Comparison of ENCODE assay signal across 8 mouse cellular contexts in genomic region chr1:151287451-151287850, GRCm38 (mm10). TPM values are rescaled to one million over a fixed set of nuclear protein-coding genes. Genes with fewer than 3 reads are reported as not detected.
DNase-seq lines count a peak whose midpoint lies in the region; ATAC-seq lines count a peak whose summit lies in the region.

No protein-coding gene starts in this region.

- H3K27me3 ChIP-seq in lung, embryonic 16.5 days (ENCODE audit: control insufficient read depth, insufficient read depth, low read depth, low read length): no peaks in the 10 kb centered on the region
- H3K27me3 ChIP-seq in stomach, embryonic 15.5 days (replicated peaks): no peaks in the 10 kb centered on the region

- H3K4me1 ChIP-seq in lung, embryonic 16.5 days (replicated peaks; ENCODE audit: control insufficient read depth, insufficient read depth, low read length): no peaks in the 10 kb centered on the region
- H3K4me1 ChIP-seq in stomach, embryonic 15.5 days: 0 out of 2 replicates have a peak, but pooled peaks cover 5% of the 10 kb centered on the region

- DNase-seq in right cerebral cortex, postnatal 10 days (ENCODE audit: low spot score in 2 of 2): peak; percentile 61 to 69
- DNase-seq in right cerebral cortex, postnatal 14 days: no peak
- peak; percentile 98 for DNase-seq in heart, adult 11 months
- peak; percentile 68 for DNase-seq in kidney, postnatal 14 days
- no peak for DNase-seq in MN1 (ENCODE audit: low spot score)
- no peak for DNase-seq in testis, postnatal 14 days (ENCODE audit: low spot score)

- H3K4me2 ChIP-seq in lung, embryonic 16.5 days (ENCODE audit: low read depth, low read length): no peak overlapping the region
- H3K4me2 ChIP-seq in stomach, embryonic 15.5 days: no peak overlapping the region

- ATAC-seq in lung, embryonic 16.5 days (ENCODE audit: low read depth): peak; percentile 80
- peak; percentile 27; the same call in 1 of the 2 replicates for ATAC-seq in stomach, embryonic 15.5 days (ENCODE audit: insufficient read depth, low FRiP score, low read depth)

- H3K4me3 ChIP-seq in lung, embryonic 16.5 days (ENCODE audit: low read length): no peak overlapping the region
- H3K4me3 ChIP-seq in stomach, embryonic 15.5 days (replicated peaks): no peak overlapping the region

- H3K9ac ChIP-seq in lung, embryonic 16.5 days (ENCODE audit: low read length): no peak overlapping the region
- H3K9ac ChIP-seq in stomach, embryonic 15.5 days: no peak overlapping the region

- H3K9me3 ChIP-seq in lung, embryonic 16.5 days (ENCODE audit: control insufficient read depth, low read length): no peaks in the 10 kb centered on the region
- H3K9me3 ChIP-seq in stomach, embryonic 15.5 days: no peaks in the 10 kb centered on the region

- no peaks in the 10 kb centered on the region for H3K36me3 ChIP-seq in lung, embryonic 16.5 days (ENCODE audit: control insufficient read depth, insufficient read depth, low read length)
- no peaks in the 10 kb centered on the region for H3K36me3 ChIP-seq in stomach, embryonic 15.5 days

- H3K27ac ChIP-seq in lung, embryonic 16.5 days (ENCODE audit: low read length): peak overlapping the region; percentile 19
- H3K27ac ChIP-seq in stomach, embryonic 15.5 days: peak overlapping the region; percentile 31; the same call in 1 of the 2 replicates

- 39% methylated on average over 12 of the region's 12 CpGs for WGBS in lung, embryonic 16.5 days
- 60% methylated on average over 12 of the region's 12 CpGs for WGBS in stomach, embryonic 15.5 days

RNA-seq across cellular contexts. Expression of gene Ivns1abp, which starts 56.8 kb away (rescaled TPM):
- polyA plus RNA-seq in lung, embryonic 16.5 days (2015; fragmentation: Nextera tagmentation; extraction: Ambion mirVana): 212 and 230 TPM in 2 replicates
- 206 and 241 TPM in 2 replicates for polyA plus RNA-seq in stomach, embryonic 15.5 days (2015; fragmentation: Nextera tagmentation; extraction: Ambion mirVana)

Comparison
In these comparisons a context has a peak if more than half of its experiments do, and no peak if none do; other contexts are left out.
1. DNase-seq: peak in right cerebral cortex, postnatal 10 days (2 of 2), heart, adult 11 months (single experiment) and kidney, postnatal 14 days (single experiment); none in right cerebral cortex, postnatal 14 days (single experiment), MN1 (single experiment) and testis, postnatal 14 days (single experiment).